Mouse (Mus musculus): ENCODE measurements around the gene Ndufa7.

Ndufa7 gene

DNA sequence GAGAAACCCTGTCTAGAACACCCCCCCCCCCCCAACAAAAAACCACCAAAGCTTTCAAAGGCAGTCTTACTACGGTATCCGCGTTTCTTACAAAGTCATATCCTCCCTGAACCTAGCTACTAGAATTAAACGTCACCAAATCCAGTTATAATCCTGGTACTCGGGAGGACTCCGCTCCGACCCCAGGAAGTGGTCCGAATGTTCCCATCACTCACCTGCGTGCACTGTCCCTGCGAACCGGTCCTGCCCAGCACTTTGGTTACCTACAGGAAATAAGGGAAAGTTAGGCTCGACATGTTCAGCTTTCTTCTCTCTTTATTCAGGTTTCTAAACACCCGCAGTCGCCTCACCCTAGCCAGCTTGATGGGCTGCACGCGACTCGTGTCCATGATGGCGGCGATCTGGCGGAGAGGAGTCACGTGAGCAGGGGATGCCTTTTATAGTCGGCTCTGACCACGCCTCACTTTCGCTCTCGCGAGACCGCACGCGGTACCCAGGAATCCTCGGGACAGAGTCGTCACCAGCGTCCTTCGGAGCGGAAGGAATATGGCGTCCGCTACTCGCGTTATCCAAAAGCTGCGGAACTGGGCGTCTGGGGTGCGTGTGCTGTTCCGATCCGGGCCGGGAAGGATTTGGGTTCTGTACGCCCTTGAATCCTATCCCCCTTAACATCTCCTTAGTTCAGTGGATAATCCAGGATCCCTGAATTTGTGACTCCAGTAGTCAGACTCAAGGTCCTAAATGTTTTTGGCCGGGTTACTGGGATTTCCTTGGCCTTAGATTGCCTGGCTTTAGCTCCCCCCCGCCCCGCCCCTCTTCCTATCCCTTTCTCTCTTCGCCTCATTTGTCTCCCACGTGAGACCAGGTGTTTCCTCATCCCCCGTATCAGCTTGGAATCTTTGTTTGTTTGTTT, at the start of gene Ndufa7, which contains the start of gene Rps28:
Ndufa7 (plus strand) TSS at position 489 of the 913 bp plus-strand sequence.
Rps28 (minus strand) TSS at position 479 of the 913 bp plus-strand sequence.
- peak; percentile 98 to 99 for DNase-seq (ENCODE audit: low spot score in 2 of 2)

DNA sequence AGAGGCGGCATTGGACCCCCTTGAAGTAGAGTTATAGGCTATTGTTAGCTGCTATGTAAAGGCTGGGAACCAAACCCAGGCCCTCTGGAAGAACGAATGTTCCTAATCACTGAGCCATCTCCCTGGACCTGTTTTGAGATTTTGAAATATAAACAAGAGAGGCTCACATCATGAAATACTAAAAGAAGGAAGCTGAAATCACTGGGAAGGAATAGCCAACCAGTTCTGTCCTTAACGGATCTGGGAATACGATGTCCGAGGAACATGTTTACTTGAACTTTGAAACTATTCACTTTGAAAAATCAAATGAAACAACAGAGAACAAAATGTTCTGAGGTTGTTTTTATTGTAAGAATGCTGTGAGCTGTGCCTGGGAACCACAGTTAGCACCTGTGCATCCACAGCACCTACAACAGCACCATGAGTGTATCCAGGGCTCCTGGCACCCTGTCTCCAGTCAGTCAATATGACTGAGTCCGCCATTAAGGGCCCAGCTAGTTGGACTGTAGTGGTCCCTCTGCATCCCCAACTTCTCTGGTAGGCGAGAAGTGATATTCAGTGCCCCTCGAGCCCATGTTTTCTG, 49.7 kb upstream of the Ndufa7 start:
- DNase-seq (ENCODE audit: low spot score in 2 of 2): no peak

DNA sequence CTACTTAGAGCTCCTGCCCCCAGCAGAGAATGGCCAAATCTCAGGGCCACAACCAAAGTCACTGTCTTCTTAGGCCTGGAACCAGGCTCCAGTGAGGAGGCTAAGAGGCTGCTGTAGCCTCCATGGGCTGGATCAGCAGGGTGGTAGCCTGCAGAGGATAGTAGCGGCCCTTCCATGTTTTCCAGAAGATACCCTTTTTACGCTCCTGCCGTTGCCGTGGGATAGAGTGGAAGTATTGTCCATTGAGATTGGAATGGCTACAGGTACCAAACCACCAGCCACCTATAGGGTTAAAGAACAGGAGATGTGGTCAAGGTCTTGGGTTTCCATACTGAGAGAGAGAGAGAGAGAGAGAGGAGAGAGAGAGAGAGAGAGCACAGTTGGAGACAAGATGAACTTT, 49.1 kb upstream of the Ndufa7 start:
- DNase-seq (ENCODE audit: low spot score in 2 of 2): no peak

- DNase-seq (ENCODE audit: low spot score in 2 of 2): peak; percentile 72 to 93
Observed at GRCm38 (mm10) chr17:33779271-33779966, 45.0 kb upstream of the Ndufa7 start.

DNA sequence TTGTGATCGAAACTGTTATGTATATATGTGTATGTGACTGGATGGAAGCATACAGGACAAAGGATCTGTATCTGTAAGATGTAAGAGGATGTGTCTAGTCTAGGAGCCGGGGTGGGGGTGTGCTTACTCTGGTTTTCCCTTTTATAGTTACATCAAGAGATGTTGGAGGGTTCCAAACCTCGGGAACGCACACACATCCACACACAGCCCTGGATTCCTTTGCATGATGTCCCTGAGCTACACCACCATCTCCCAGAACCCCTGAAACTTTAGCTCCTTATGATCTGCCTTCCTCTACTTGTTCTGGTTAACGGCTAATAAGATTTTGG, 44.4 kb upstream of the Ndufa7 start:
- no peak for DNase-seq (ENCODE audit: low spot score in 2 of 2)

DNA sequence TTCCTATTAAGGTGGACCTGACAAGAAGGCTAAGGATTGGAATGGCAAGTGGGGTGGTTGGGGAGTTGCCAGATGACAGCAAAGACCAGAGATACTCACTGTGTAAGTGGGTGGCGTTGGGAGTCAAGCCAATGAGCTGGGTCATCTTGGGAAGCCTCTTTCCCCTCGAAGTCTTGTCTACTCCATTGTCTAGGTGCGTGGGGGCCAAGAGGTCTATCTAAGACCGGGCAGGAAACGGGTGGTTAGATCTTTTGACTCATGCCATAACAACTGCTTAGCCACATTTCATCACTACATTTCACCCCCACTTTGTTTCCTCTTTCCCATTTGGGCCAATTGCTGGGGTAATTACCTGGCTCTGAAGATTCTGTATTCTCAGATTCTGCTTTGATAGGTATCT, 43.9 kb upstream of the Ndufa7 start:
- DNase-seq (ENCODE audit: low spot score in 2 of 2): peak in 1 of 2 experiments; percentile 22

- DNase-seq (ENCODE audit: low spot score in 2 of 2): peak; percentile 62 to 74
Observed at GRCm38 (mm10) chr17:33781124-33781977, 43.0 kb upstream of the Ndufa7 start, which contains the start of gene Angptl4. Angptl4 (minus strand) TSS chr17:33781830.

- DNase-seq (ENCODE audit: low spot score in 2 of 2): no peak
Observed at GRCm38 (mm10) chr17:33782067-33782466, 42.3 kb upstream of the Ndufa7 start.

DNA sequence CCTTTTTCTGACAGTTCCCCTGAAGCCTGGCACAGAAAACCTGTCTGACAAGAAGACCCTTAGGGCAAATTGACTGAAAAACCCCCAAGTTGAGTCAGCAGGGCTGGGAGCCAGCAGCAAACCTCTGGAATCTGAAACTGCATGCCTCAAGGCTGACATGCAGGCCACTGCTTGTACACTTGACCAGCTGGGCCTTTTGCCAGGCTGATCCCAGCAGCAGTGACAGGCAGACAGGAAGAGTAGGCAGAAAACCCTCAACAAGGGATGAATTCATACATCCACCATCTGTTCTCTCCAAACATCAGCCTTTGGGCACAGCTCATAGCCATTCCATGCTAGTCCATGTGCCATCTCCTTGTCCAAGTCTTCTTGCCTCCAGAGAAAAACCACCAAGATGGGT, 41.0 kb upstream of the Ndufa7 start:
- peak; percentile 78 to 84 for DNase-seq (ENCODE audit: low spot score in 2 of 2)

DNA sequence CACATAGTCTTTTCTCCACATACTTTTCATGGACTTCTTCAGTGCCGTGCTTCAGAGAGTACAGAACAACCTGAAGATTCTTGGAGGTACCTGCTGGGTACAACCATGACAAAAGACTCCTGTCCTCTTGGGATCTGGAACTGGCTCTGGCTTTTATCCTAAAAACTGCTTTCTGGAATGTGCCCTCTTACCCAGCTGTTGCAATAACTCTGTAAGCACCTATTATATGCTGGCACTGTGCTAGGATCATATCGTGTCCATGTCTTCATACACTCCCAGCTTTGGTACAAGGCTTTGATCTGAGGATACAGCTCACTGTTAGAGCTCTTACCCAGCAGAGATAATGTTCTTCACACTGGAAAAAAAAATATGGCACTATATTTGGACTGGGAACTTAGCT, 39.4 kb upstream of the Ndufa7 start:
- DNase-seq (ENCODE audit: low spot score in 2 of 2): no peak

DNA sequence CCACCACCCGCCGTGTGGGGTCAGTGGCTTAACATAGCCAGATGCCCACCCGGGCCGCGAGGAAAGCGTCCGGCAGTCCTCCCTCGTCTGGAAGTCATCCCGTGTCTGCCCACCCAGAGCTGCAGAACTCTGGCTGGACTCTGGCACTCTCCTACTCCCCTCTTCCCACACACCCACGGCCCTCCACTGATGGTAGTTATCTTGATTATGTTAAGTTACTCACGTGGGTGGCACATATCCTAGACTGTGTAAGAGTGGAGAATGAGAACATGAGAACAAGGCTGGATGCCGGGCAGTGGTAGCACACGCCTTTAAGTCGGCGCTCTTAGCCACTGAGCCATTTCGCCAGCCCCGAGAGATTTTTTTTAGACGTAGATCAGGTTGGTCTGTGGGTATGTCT, 38.0 kb upstream of the Ndufa7 start:
- DNase-seq (ENCODE audit: low spot score in 2 of 2): no peak

GRCm38 (mm10) chr17:33788732-33789131, 35.6 kb upstream of the Ndufa7 start:
- no peak for DNase-seq (ENCODE audit: low spot score in 2 of 2)

- no peak for DNase-seq (ENCODE audit: low spot score in 2 of 2)
Observed at GRCm38 (mm10) chr17:33798306-33798705, 26.1 kb upstream of the Ndufa7 start.

DNA sequence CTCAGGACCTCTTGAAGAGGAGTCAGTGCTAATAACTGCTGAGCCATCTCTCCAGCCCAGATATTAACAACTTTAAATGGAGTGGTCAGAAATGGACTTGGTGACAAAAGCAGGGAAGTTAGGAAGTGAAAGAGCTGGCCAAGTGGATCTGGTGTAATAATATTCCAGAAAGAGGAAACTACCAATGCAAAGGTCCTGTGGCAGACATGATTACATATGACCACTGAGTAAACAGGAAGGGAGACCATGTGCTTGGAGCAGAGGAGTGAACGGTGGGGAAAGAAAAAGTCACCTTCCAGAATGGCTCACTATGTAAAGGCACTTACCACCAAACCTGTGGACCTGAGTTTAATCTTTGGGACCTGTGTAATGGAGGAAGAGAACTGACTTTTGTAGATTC, 25.1 kb upstream of the Ndufa7 start:
- DNase-seq (ENCODE audit: low spot score in 2 of 2): no peak

GRCm38 (mm10) chr17:33802221-33802620, 22.2 kb upstream of the Ndufa7 start:
- DNase-seq (ENCODE audit: low spot score in 2 of 2): no peak

DNA sequence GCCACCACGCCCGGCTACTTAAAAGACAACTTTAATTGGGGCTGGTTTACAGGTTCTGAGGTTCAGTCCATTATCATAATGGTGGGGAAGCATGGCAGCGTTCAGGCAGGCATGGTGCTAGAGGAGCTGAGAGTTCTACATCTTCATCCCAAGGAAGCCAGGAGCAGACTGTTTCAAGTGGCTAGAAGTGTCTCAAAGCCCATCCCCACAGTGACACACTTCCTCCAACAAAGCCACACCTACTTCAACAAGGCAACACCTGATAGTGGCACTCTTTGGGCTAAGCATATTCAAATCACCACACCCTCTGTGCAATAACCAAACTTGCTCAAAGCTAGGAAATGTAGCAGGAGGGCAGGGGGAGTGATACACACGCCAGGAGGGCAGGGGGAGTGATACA, 20.2 kb upstream of the Ndufa7 start:
- no peak for DNase-seq (ENCODE audit: low spot score in 2 of 2)

- DNase-seq (ENCODE audit: low spot score in 2 of 2): no peak
Observed at GRCm38 (mm10) chr17:33804745-33805144, 19.6 kb upstream of the Ndufa7 start.

DNA sequence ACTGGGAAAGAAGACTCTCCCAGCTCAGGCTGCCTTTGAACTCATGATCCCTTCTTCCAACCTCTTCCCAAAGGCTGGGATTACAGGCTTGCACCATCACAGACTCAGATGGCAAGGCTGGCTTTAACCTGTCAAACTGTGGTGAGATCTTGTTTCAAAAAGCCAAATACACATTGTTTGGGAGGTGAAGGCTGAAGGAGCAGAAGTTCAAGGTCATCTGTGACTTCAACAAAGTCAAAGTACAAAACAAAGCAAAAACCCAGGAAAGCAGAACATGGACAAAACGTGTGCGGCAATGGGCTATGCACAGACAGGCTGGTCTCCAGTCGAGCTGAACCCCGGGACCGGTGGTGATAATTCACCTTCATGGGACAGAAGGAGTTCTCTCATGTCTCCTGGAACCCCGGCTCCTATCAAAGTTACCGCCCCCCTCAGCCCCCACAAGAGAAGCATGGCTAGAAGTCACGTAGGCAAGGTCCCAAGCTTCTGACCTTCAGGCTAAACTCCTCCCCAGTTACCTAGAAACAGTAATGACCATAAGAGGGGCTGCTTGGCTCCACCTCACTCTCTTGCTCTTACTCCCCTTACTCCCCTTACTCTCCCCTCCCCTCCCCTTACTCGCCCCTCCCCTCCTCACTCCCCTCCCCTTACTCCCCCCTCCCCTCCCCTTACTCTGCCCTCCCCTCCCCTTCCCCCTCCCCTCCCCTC, 17.0 kb upstream of the Ndufa7 start:
- no peak for DNase-seq (ENCODE audit: low spot score in 2 of 2)

DNA sequence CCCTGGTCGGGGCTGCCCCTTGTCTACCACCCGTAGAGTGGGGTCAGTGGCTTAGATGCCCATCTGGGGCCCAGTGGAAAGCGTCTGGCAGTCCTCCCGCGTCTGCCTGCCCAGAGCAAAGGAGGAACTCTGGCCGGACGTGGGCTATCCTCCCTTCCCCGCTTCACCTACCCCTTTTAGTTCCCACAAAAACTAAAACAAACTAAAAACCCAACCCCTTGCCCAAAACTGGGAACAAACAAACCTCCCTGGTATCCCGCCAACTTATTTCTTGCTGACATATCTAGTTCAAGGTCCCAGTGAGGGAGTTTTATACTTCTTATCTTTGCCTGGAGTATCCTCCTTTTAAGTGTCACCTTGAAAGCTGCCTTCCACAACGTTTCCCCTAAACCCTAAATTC, 16.2 kb upstream of the Ndufa7 start:
- DNase-seq (ENCODE audit: low spot score in 2 of 2): no peak

GRCm38 (mm10) chr17:33810334-33811141, 13.8 kb upstream of the Ndufa7 start, which contains the start of gene Kank3:
Kank3 (plus strand) TSS chr17:33810519.
- DNase-seq (ENCODE audit: low spot score in 2 of 2): peak; percentile 88 to 92

Data from urinary bladder, adult 18-20 months (tissue).